Mouse (Mus musculus) erythroblast, embryonic 14.5 days (primary cell): ENCODE data around the gene Slc6a9.

ENCODE experiments used
- GATA1 ChIP-seq: IDR thresholded peaks from 2 replicates; pipeline ENCODE4 v1.6.1; 2012; ENCODE audit warnings: low read length, inconsistent platforms, mixed read lengths
- TAL1 ChIP-seq: IDR thresholded peaks from 3 replicates; pipeline ENCODE4 v1.6.1; 2012; ENCODE audit warnings: low read length, inconsistent platforms, mixed read lengths

DNA sequence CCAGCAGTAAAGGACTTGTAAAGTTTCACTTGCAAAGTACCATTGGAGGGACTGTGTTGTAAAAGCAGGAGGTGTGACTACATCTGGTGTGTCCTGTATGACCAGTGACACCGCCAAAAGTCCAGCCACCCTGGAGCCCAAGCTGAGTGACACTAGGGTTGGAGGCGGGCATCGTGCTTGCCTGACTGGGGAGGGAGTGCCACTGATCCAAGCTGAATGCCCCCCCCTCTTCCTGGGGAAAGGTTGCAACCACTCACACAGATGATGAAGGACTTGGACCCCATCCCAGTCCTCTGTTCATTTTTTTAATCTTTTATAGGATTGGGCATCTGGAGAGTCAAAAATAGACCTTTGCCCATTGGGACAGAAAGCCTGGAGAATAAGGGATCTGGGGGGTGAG lies 7.3 kb downstream of the Slc6a9 start:
- TF ChIP-seq GATA1 (no peak), TAL1 (no peak)
